Mouse (Mus musculus) testis, adult 2 months (tissue): ENCODE measurements around the gene Nectin4. TPM values are rescaled to one million over a fixed set of nuclear protein-coding genes. Genes with fewer than 3 reads are reported as not detected.
A peak's percentile ranks its signal among the peaks of the same experiment; 100 is the strongest.

Experiments used
- H3K27ac ChIP-seq: fragments of 200-500 bp; 2 replicates; pipeline ENCODE4 v1.5.1; 2012; ENCODE audit warnings: low read depth, low read length; ENCODE audit not compliant: control insufficient read depth, insufficient read depth
- H3K27me3 ChIP-seq: fragments of 200-500 bp; 2 replicates; pipeline ENCODE4 v1.6.1; 2012; ENCODE audit warnings: mild to moderate bottlenecking, low read length, moderate library complexity; ENCODE audit not compliant: control insufficient read depth, insufficient read depth
- H3K36me3 ChIP-seq: fragments of 200-500 bp; 2 replicates; pipeline ENCODE4 v1.6.1; 2012; ENCODE audit warnings: mild to moderate bottlenecking, low read length; ENCODE audit not compliant: control insufficient read depth, insufficient read depth
- H3K4me1 ChIP-seq: fragments of 200-500 bp; 2 replicates; pipeline ENCODE4 v1.6.1; 2012; ENCODE audit warnings: low read length; ENCODE audit not compliant: control insufficient read depth, insufficient read depth
- H3K4me3 ChIP-seq: fragments of 200-500 bp; 2 replicates; pipeline ENCODE4 v1.5.1; 2012; ENCODE audit warnings: low read depth, mild to moderate bottlenecking, low read length, moderate library complexity, mixed read lengths; ENCODE audit not compliant: control insufficient read depth
- CTCF ChIP-seq: fragments of 200-500 bp; IDR thresholded peaks from 2 replicates; pipeline ENCODE4 v1.5.1; 2012; ENCODE audit warnings: low read depth, mild to moderate bottlenecking, inconsistent platforms, low read length, moderate library complexity; ENCODE audit not compliant: control insufficient read depth, insufficient read depth, insufficient replicate concordance
- POLR2A ChIP-seq: fragments of 200-500 bp; IDR thresholded peaks from 2 replicates; pipeline ENCODE4 v1.6.1; 2012; ENCODE audit warnings: low read depth, mild to moderate bottlenecking, inconsistent platforms, low read length, moderate library complexity; ENCODE audit not compliant: control insufficient read depth
- polyA plus RNA-seq: library from polyadenylated mRNA; depleted of rRNA; stranded (reverse); fragments of >200 nt; gene quantifications from 2 replicates; pipeline ENCODE4 v1.2.3, GENCODE M21; 2012

The Nectin4 gene
- polyA plus RNA-seq, 1 experiment: 8.5 TPM

GRCm38 (mm10) chr1:171382096-171382620 lies 12.3 kb downstream of the Nectin4 start:
- Histone ChIP-seq H3K27ac (no peak overlapping the region), H3K36me3 (no peaks in the 10 kb centered on the region), H3K27me3 (no peaks in the 10 kb centered on the region), H3K4me3 (no peak overlapping the region), H3K4me1 (no peaks in the 10 kb centered on the region)
- TF ChIP-seq POLR2A: no peak
- no peak for TF ChIP-seq CTCF

GRCm38 (mm10) chr1:171384361-171384760 lies 14.5 kb downstream of the Nectin4 start:
- H3K4me1 ChIP-seq: peaks cover 9% of the 10 kb centered on the region
- no peaks in the 10 kb centered on the region for H3K36me3 ChIP-seq
- no peaks in the 10 kb centered on the region for H3K27me3 ChIP-seq
- H3K4me3 ChIP-seq: peak overlapping the region; percentile 37
- TF ChIP-seq POLR2A (no peak), CTCF (no peak)
- H3K27ac ChIP-seq: no peak overlapping the region

- Histone ChIP-seq H3K27ac (no peak overlapping the region), H3K36me3 (no peaks in the 10 kb centered on the region), H3K27me3 (no peaks in the 10 kb centered on the region), H3K4me1 (peaks cover 9% of the 10 kb centered on the region), H3K4me3 (peak overlapping the region; percentile 39)
- TF ChIP-seq CTCF: no peak; the same call in 1 of the 2 replicates
- TF ChIP-seq POLR2A: no peak
Measured at GRCm38 (mm10) chr1:171385171-171385570, 15.3 kb downstream of the Nectin4 start.

- Histone ChIP-seq H3K27ac (no peak overlapping the region), H3K27me3 (no peaks in the 10 kb centered on the region), H3K36me3 (no peaks in the 10 kb centered on the region), H3K4me1 (peaks cover 9% of the 10 kb centered on the region), H3K4me3 (peak overlapping the region; percentile 72)
- TF ChIP-seq POLR2A (no peak), CTCF (peak; percentile 11; the same call in 1 of the 2 replicates)
Measured at GRCm38 (mm10) chr1:171387099-171387498, 17.2 kb downstream of the Nectin4 start.

GRCm38 (mm10) chr1:171388376-171389102 lies 18.6 kb downstream of the Nectin4 start, which contains the start of gene Arhgap30:
Gene Arhgap30, plus strand, starts transcription at chr1:171388954.
- H3K4me3 ChIP-seq: peak within 1 kb of the TSS; percentile 75

GRCm38 (mm10) chr1:171390101-171390500 lies 20.2 kb downstream of the Nectin4 start:
- Histone ChIP-seq H3K27me3 (no peaks in the 10 kb centered on the region), H3K4me3 (peak overlapping the region; percentile 70), H3K4me1 (peaks cover 9% of the 10 kb centered on the region), H3K27ac (no peak overlapping the region), H3K36me3 (no peaks in the 10 kb centered on the region)
- TF ChIP-seq CTCF (no peak), POLR2A (no peak)

More at GRCm38 (mm10) chr1:171388376-171389102, 18.6 kb downstream of the Nectin4 start, which contains the start of gene Arhgap30:
- H3K36me3 ChIP-seq: no peaks in the 10 kb centered on the region
- peak; percentile 27; the same call in 1 of the 2 replicates for TF ChIP-seq POLR2A
- no peak for TF ChIP-seq CTCF
- no peaks in the 10 kb centered on the region for H3K27me3 ChIP-seq
- H3K4me1 ChIP-seq: peaks cover 9% of the 10 kb centered on the region
- peak within 1 kb of the TSS; percentile 21; the same call in 1 of the 2 replicates for H3K27ac ChIP-seq

- Histone ChIP-seq H3K36me3 (no peaks in the 10 kb centered on the region), H3K4me1 (no peaks in the 10 kb centered on the region), H3K27me3 (no peaks in the 10 kb centered on the region), H3K4me3 (no peak overlapping the region), H3K27ac (no peak overlapping the region)
- TF ChIP-seq CTCF (no peak), POLR2A (no peak)
Measured at GRCm38 (mm10) chr1:171401821-171402220, 31.9 kb downstream of the Nectin4 start.
